Mouse (Mus musculus): ENCODE results near the gene 2010111I01Rik. TPM values are rescaled to one million over a fixed set of nuclear protein-coding genes. Genes with fewer than 3 reads are reported as not detected.

2010111I01Rik gene
- polyA plus RNA-seq, 1 experiment from 2014 or later: 30.5 TPM

GRCm38 (mm10) chr13:63243586-63243985 lies 278.9 kb downstream of the 2010111I01Rik start:
- Histone ChIP-seq H3K9ac (replicated peaks; ENCODE audit: low read depth, low read length) (no peak overlapping the region), H3K4me1 (replicated peaks; ENCODE audit: control insufficient read depth, insufficient read depth, low read length) (peaks cover 24% of the 10 kb centered on the region), H3K9me3 (ENCODE audit: control insufficient read depth, low read length) (no peaks in the 10 kb centered on the region), H3K4me2 (ENCODE audit: low read length) (no peak overlapping the region), H3K27ac (ENCODE audit: low read length) (no peak overlapping the region), H3K4me3 (replicated peaks; ENCODE audit: low read length) (no peak overlapping the region), H3K27me3 (replicated peaks; ENCODE audit: control insufficient read depth, insufficient read depth, low read length) (no peaks in the 10 kb centered on the region), H3K36me3 (ENCODE audit: control insufficient read depth, insufficient read depth) (no peaks in the 10 kb centered on the region)
- ATAC-seq: no peak
- 79% methylated on average over 5 of the region's 5 CpGs for WGBS

GRCm38 (mm10) chr13:63244425-63244824 lies 279.7 kb downstream of the 2010111I01Rik start:
- H3K4me1 ChIP-seq (replicated peaks; ENCODE audit: control insufficient read depth, insufficient read depth, low read length): peaks cover 21% of the 10 kb centered on the region
- no peak overlapping the region for H3K4me2 ChIP-seq (ENCODE audit: low read length)
- no peaks in the 10 kb centered on the region for H3K9me3 ChIP-seq (ENCODE audit: control insufficient read depth, low read length)
- H3K36me3 ChIP-seq (ENCODE audit: control insufficient read depth, insufficient read depth): no peaks in the 10 kb centered on the region
- 36% methylated on average over 3 of the region's 3 CpGs for WGBS
- H3K27me3 ChIP-seq (replicated peaks; ENCODE audit: control insufficient read depth, insufficient read depth, low read length): no peaks in the 10 kb centered on the region
- H3K9ac ChIP-seq (replicated peaks; ENCODE audit: low read depth, low read length): no peak overlapping the region
- no peak overlapping the region for H3K4me3 ChIP-seq (replicated peaks; ENCODE audit: low read length)
- no peak overlapping the region for H3K27ac ChIP-seq (ENCODE audit: low read length)
- no peak for ATAC-seq

DNA sequence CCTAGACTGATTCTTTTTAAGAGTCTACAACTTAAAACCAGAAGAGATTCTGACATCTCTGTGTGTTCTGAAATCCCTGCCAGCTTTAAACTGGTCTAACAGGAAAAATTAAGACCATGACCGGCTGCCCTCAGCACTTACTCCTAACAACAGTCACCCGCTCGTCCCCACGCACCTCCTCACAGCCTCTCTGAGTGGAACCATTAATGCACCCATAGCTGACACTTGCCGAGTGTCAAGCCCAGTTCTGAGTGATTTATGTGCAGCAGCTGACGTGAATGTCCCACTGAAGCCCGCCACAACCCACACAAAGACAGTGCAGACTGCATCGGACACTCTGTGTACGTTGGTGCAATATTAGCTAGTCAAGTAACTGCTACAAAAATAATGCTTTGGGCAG lies 280.5 kb downstream of the 2010111I01Rik start:
- Histone ChIP-seq H3K9ac (replicated peaks; ENCODE audit: low read depth, low read length) (no peak overlapping the region), H3K4me3 (replicated peaks; ENCODE audit: low read length) (no peak overlapping the region), H3K27me3 (replicated peaks; ENCODE audit: control insufficient read depth, insufficient read depth, low read length) (no peaks in the 10 kb centered on the region), H3K27ac (ENCODE audit: low read length) (no peak overlapping the region), H3K4me2 (ENCODE audit: low read length) (no peak overlapping the region), H3K36me3 (ENCODE audit: control insufficient read depth, insufficient read depth) (no peaks in the 10 kb centered on the region), H3K9me3 (ENCODE audit: control insufficient read depth, low read length) (no peaks in the 10 kb centered on the region), H3K4me1 (replicated peaks; ENCODE audit: control insufficient read depth, insufficient read depth, low read length) (peaks cover 19% of the 10 kb centered on the region)
- ATAC-seq: 0 out of 2 replicates have a peak, but pooled peaks have one; percentile 17
- WGBS: 48% methylated on average over 9 of the region's 9 CpGs

DNA sequence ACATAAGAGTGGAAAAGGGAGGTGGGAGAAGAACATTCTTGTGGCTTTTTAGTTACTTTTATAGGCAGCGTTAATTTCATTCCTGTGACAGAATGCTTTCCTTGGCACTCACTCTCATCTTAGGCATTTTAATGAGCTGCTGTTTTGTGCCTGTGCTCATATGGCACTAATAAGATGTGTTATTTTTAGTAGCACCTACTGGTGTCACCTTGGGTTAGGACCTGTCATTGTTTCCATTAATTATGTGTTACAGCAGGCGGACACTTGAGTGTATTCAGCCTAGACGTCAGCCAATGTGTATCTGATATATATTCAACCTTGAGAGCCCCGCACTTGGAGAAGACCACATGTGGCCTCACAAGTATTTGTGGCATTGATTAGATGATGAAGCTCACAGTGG lies 281.1 kb downstream of the 2010111I01Rik start:
- Histone ChIP-seq H3K27me3 (replicated peaks; ENCODE audit: control insufficient read depth, insufficient read depth, low read length) (no peaks in the 10 kb centered on the region), H3K4me1 (replicated peaks; ENCODE audit: control insufficient read depth, insufficient read depth, low read length) (peaks cover 13% of the 10 kb centered on the region), H3K27ac (ENCODE audit: low read length) (no peak overlapping the region), H3K36me3 (ENCODE audit: control insufficient read depth, insufficient read depth) (no peaks in the 10 kb centered on the region), H3K9ac (replicated peaks; ENCODE audit: low read depth, low read length) (no peak overlapping the region), H3K4me3 (replicated peaks; ENCODE audit: low read length) (no peak overlapping the region), H3K4me2 (ENCODE audit: low read length) (no peak overlapping the region), H3K9me3 (ENCODE audit: control insufficient read depth, low read length) (no peaks in the 10 kb centered on the region)
- WGBS: 30% methylated on average over 4 of the region's 4 CpGs
- peak; percentile 45 for ATAC-seq

- no peak overlapping the region for H3K4me2 ChIP-seq (ENCODE audit: low read length)
- no peak overlapping the region for H3K27ac ChIP-seq (ENCODE audit: low read length)
- no peak overlapping the region for H3K9ac ChIP-seq (replicated peaks; ENCODE audit: low read depth, low read length)
- no peaks in the 10 kb centered on the region for H3K36me3 ChIP-seq (ENCODE audit: control insufficient read depth, insufficient read depth)
- no peak for ATAC-seq
- H3K4me3 ChIP-seq (replicated peaks; ENCODE audit: low read length): no peak overlapping the region
- H3K9me3 ChIP-seq (ENCODE audit: control insufficient read depth, low read length): no peaks in the 10 kb centered on the region
- WGBS: 80% methylated on average over 12 of the region's 12 CpGs
- peaks cover 11% of the 10 kb centered on the region for H3K4me1 ChIP-seq (replicated peaks; ENCODE audit: control insufficient read depth, insufficient read depth, low read length)
- H3K27me3 ChIP-seq (replicated peaks; ENCODE audit: control insufficient read depth, insufficient read depth, low read length): no peaks in the 10 kb centered on the region
Measured at GRCm38 (mm10) chr13:63246332-63246940, 281.7 kb downstream of the 2010111I01Rik start.

GRCm38 (mm10) chr13:63247041-63247440 lies 282.3 kb downstream of the 2010111I01Rik start:
- ATAC-seq: no peak
- Histone ChIP-seq H3K9me3 (ENCODE audit: control insufficient read depth, low read length) (no peaks in the 10 kb centered on the region), H3K36me3 (ENCODE audit: control insufficient read depth, insufficient read depth) (no peaks in the 10 kb centered on the region), H3K27me3 (replicated peaks; ENCODE audit: control insufficient read depth, insufficient read depth, low read length) (no peaks in the 10 kb centered on the region), H3K4me3 (replicated peaks; ENCODE audit: low read length) (no peak overlapping the region), H3K9ac (replicated peaks; ENCODE audit: low read depth, low read length) (no peak overlapping the region), H3K27ac (ENCODE audit: low read length) (no peak overlapping the region), H3K4me1 (replicated peaks; ENCODE audit: control insufficient read depth, insufficient read depth, low read length) (peaks cover 11% of the 10 kb centered on the region), H3K4me2 (ENCODE audit: low read length) (no peak overlapping the region)
- WGBS: 83% methylated on average over 7 of the region's 7 CpGs

DNA sequence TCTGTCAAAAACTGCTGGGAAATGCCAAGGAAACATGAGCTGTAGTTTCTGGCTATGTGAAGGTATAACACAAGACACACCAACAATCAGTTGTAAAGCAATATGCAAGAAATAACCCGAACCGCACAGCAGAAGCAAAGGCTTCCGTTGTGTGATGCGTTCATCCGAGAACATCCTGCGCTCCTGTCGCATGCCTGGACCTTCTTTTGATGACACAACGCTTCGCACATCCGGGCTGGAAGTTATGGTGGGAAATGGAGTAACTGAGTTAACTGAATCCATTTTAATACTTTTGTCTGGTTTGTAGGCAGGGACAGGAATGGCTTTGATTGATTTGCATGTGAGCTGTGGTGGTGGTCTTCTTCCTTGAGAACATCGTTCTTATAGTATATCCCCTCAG lies 282.9 kb downstream of the 2010111I01Rik start:
- H3K27ac ChIP-seq (ENCODE audit: low read length): no peak overlapping the region
- 97% methylated on average over 11 of the region's 11 CpGs for WGBS
- no peak overlapping the region for H3K4me2 ChIP-seq (ENCODE audit: low read length)
- no peak overlapping the region for H3K9ac ChIP-seq (replicated peaks; ENCODE audit: low read depth, low read length)
- no peak overlapping the region for H3K4me3 ChIP-seq (replicated peaks; ENCODE audit: low read length)
- H3K27me3 ChIP-seq (replicated peaks; ENCODE audit: control insufficient read depth, insufficient read depth, low read length): no peaks in the 10 kb centered on the region
- peaks cover 11% of the 10 kb centered on the region for H3K4me1 ChIP-seq (replicated peaks; ENCODE audit: control insufficient read depth, insufficient read depth, low read length)
- no peaks in the 10 kb centered on the region for H3K9me3 ChIP-seq (ENCODE audit: control insufficient read depth, low read length)
- no peaks in the 10 kb centered on the region for H3K36me3 ChIP-seq (ENCODE audit: control insufficient read depth, insufficient read depth)
- ATAC-seq: no peak

- H3K4me1 ChIP-seq (replicated peaks; ENCODE audit: control insufficient read depth, insufficient read depth, low read length): peaks cover 11% of the 10 kb centered on the region
- no peaks in the 10 kb centered on the region for H3K36me3 ChIP-seq (ENCODE audit: control insufficient read depth, insufficient read depth)
- H3K27ac ChIP-seq (ENCODE audit: low read length): no peak overlapping the region
- no peak overlapping the region for H3K9ac ChIP-seq (replicated peaks; ENCODE audit: low read depth, low read length)
- H3K9me3 ChIP-seq (ENCODE audit: control insufficient read depth, low read length): no peaks in the 10 kb centered on the region
- H3K4me2 ChIP-seq (ENCODE audit: low read length): no peak overlapping the region
- no peak overlapping the region for H3K4me3 ChIP-seq (replicated peaks; ENCODE audit: low read length)
- WGBS: 92% methylated on average over 10 of the region's 10 CpGs
- ATAC-seq: no peak
- no peaks in the 10 kb centered on the region for H3K27me3 ChIP-seq (replicated peaks; ENCODE audit: control insufficient read depth, insufficient read depth, low read length)
Measured at GRCm38 (mm10) chr13:63248318-63248717, 283.6 kb downstream of the 2010111I01Rik start.

- 91% methylated on average over 7 of the region's 7 CpGs for WGBS
- Histone ChIP-seq H3K9me3 (ENCODE audit: control insufficient read depth, low read length) (no peaks in the 10 kb centered on the region), H3K36me3 (ENCODE audit: control insufficient read depth, insufficient read depth) (no peaks in the 10 kb centered on the region), H3K4me3 (replicated peaks; ENCODE audit: low read length) (no peak overlapping the region), H3K9ac (replicated peaks; ENCODE audit: low read depth, low read length) (no peak overlapping the region), H3K27ac (ENCODE audit: low read length) (no peak overlapping the region), H3K27me3 (replicated peaks; ENCODE audit: control insufficient read depth, insufficient read depth, low read length) (no peaks in the 10 kb centered on the region), H3K4me2 (ENCODE audit: low read length) (no peak overlapping the region), H3K4me1 (replicated peaks; ENCODE audit: control insufficient read depth, insufficient read depth, low read length) (peaks cover 11% of the 10 kb centered on the region)
- ATAC-seq: no peak
Measured at GRCm38 (mm10) chr13:63249171-63249570, 284.5 kb downstream of the 2010111I01Rik start.
